Mouse (Mus musculus) forebrain, embryonic 15.5 days (tissue): Measurements from ENCODE around the gene Slx4ip. TPM values are rescaled to one million over a fixed set of nuclear protein-coding genes. Genes with fewer than 3 reads are reported as not detected.
"Not testable (repeated sequence)": the region's sequence is repeated elsewhere in the genome, so short reads cannot be mapped to it uniquely, and the experiment has no call there.

Source experiments
- ATAC-seq: fragments of 200-750 bp; cut with Nextera tagmentation; replicated peaks from 2 replicates; pipeline ENCODE4 v1.8.0; 2017; ENCODE audit warnings: mild to moderate bottlenecking, moderate TSS enrichment, moderate library complexity
- H3K27ac ChIP-seq: fragments of 300-500 bp; sonication (generic); replicated peaks from 2 replicates; pipeline ENCODE4 v1.5.1; 2015; ENCODE audit warnings: mild to moderate bottlenecking, inconsistent platforms
- H3K27me3 ChIP-seq: fragments of 300-500 bp; sonication (generic); 2 replicates; pipeline ENCODE4 v1.6.1; 2015; ENCODE audit warnings: inconsistent platforms
- H3K36me3 ChIP-seq: fragments of 300-500 bp; sonication (generic); 2 replicates; pipeline ENCODE4 v1.6.1; 2015; ENCODE audit warnings: mild to moderate bottlenecking, inconsistent platforms
- H3K4me1 ChIP-seq: fragments of 300-500 bp; sonication (generic); 2 replicates; pipeline ENCODE4 v1.6.1; 2015; ENCODE audit warnings: inconsistent platforms
- H3K4me2 ChIP-seq: fragments of 300-500 bp; sonication (generic); replicated peaks from 2 replicates; pipeline ENCODE4 v1.6.1; 2015; ENCODE audit warnings: mild to moderate bottlenecking, inconsistent platforms
- H3K4me3 ChIP-seq: fragments of 300-500 bp; sonication (generic); 2 replicates; pipeline ENCODE4 v1.5.1; 2015; ENCODE audit warnings: mild to moderate bottlenecking, inconsistent platforms
- H3K9ac ChIP-seq: fragments of 300-500 bp; sonication (generic); replicated peaks from 2 replicates; pipeline ENCODE4 v1.6.1; 2015; ENCODE audit warnings: mild to moderate bottlenecking, inconsistent platforms
- H3K9me3 ChIP-seq: fragments of 300-500 bp; sonication (generic); 2 replicates; pipeline ENCODE4 v1.6.1; 2016; ENCODE audit warnings: inconsistent platforms
- WGBS: fragments of 180-500 bp; shearing (Covaris S2); methylation state at CpG from one replicate; pipeline ENCODE4 v1.1.7; 2015; ENCODE audit warnings: mixed read lengths; 5-methylcytosine and 5-hydroxymethylcytosine counted together
- polyA plus RNA-seq: library from polyadenylated mRNA; unstranded; fragments of >200 nt; fragmentation: Nextera tagmentation; extraction: Ambion mirVana; gene quantifications from 2 replicates; pipeline ENCODE4 v1.2.1, GENCODE M21; 2015

Gene Slx4ip
- polyA plus RNA-seq = 12.9 and 13.6 TPM in 2 replicates

DNA sequence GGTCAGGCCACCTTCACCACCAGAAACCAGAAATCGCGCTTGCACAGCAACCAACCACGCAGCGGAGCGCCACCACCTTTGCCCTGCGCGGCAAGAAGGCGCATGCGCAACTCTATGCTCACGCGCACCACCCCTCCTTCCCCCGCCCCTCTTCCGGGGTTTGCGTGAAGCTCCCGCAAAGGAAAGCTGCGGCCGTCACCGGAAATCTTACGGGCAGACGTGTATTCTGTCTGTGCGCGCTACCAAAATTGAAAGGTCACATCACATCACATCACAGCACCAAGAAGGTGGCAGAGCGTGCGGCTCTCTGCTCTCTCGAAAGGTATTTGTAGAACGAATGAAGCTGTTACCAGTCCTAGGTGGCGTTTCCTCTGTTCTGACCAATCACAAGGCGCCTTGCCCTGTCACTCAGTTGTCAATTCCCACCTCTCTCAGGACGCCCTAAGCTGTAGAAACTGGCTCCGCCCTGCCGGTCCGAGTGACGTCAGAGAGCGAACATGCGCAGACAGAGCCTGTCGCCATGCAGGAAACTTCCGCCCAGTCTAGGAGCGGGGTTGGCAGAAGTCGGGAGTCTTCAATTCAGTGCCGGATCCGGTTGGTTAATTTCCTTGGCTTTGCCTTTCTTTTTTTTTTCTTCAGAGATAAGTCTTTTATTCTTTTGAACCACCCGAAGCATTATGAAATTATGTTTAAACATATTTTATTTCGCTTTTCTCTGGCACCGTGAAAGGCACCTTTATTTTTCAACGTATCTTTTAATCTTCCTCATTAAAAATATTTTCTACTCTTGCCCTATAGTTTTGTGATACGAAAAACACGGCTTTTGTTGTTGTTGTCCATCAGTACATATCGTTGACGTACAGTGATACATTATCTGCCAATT is at the start of gene Slx4ip, which contains the start of the genes AL731706.1 and Mkks:
Slx4ip (plus strand) TSS at position 151 of the 883 bp plus-strand sequence.
AL731706.1 (minus strand) TSS at position 322 of the 883 bp plus-strand sequence.
Mkks (minus strand) TSS at position 322 of the 883 bp plus-strand sequence.
- ATAC-seq = peak; percentile 98
- H3K36me3 ChIP-seq = no peaks in the 10 kb centered on the region
- under 1% methylated on average over 49 of the region's 49 CpGs for WGBS

GRCm38 (mm10) chr2:136850366-136850765 is 40.7 kb upstream of the Slx4ip start:
- Histone ChIP-seq H3K9me3 (no peaks in the 10 kb centered on the region), H3K27me3 (no peaks in the 10 kb centered on the region), H3K4me2 (no peak overlapping the region), H3K4me1 (peaks cover 13% of the 10 kb centered on the region), H3K9ac (no peak overlapping the region), H3K27ac (no peak overlapping the region), H3K4me3 (no peak overlapping the region), H3K36me3 (no peaks in the 10 kb centered on the region)
- 75% methylated on average over 3 of the region's 3 CpGs for WGBS
- no peak for ATAC-seq

More for the DNA sequence above, at the start of gene Slx4ip, which contains the start of the genes AL731706.1 and Mkks:
- H3K4me2 ChIP-seq = peak within 1 kb of the TSS; percentile 51
- peak within 1 kb of the TSS; percentile 88 for H3K4me3 ChIP-seq
- no peaks in the 10 kb centered on the region for H3K27me3 ChIP-seq
- H3K27ac ChIP-seq = peak within 1 kb of the TSS; percentile 98
- peak within 1 kb of the TSS; percentile 84 for H3K9ac ChIP-seq
- no peaks in the 10 kb centered on the region for H3K9me3 ChIP-seq
- H3K4me1 ChIP-seq = peaks cover 19% of the 10 kb centered on the region

DNA sequence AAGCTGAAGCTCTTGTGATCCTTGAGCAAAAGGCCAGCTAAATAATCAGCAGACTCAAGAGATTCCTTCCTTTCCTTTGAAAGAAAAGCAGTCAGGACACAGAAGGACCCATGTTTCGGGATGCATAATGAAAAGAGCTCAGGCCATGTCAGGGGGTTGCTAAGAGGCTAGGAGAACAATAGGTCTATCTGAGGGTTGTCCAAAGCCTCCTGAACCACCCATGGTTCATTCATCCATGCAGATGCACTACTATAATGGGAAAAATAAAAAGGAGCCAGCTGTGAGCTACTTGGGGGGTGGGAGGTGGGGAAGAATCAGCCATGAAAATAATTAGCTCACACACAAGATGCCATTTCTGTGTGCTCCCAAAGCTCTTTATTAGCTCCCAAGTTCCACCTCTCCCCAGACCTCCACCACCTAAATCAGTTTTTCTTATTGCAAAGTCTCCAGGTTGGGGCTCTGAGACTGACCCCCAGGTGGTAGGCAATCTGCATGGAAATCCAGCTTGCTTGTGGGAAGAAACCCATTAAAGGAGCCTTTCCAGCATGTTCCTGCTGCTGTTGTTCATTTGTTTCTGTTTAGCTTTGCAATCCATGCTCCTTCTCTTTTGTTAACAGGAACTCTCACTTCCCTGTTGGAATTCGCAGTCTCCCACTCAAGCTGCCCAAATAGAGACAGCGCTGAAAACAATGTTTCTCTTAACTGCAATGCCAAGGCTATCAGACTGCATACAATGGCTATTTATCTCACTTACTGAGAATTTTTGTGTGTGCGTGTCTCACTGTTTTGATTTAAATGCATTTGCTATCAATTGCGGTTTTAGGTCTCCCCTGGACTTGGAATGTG is 36.3 kb upstream of the Slx4ip start:
- Histone ChIP-seq H3K4me3 (no peak overlapping the region), H3K27me3 (no peaks in the 10 kb centered on the region), H3K9ac (no peak overlapping the region), H3K9me3 (no peaks in the 10 kb centered on the region), H3K36me3 (no peaks in the 10 kb centered on the region), H3K4me2 (no peak overlapping the region), H3K4me1 (peaks cover 13% of the 10 kb centered on the region), H3K27ac (no peak overlapping the region; the same call in 1 of the 2 replicates)
- WGBS = 9% methylated on average over 5 of the region's 5 CpGs
- no peak; the same call in 1 of the 2 replicates for ATAC-seq

GRCm38 (mm10) chr2:136885579-136885978 is 5.4 kb upstream of the Slx4ip start, which contains the start of gene AL731706.2:
TSS of gene AL731706.2 (minus strand) at chr2:136885679.
- WGBS = 95% methylated on average over 2 of the region's 2 CpGs
- Histone ChIP-seq H3K27me3 (no peaks in the 10 kb centered on the region), H3K4me2 (no peak within 1 kb of the TSS), H3K4me1 (peaks cover 10% of the 10 kb centered on the region; the same call in 1 of the 2 replicates), H3K9ac (no peak within 1 kb of the TSS), H3K27ac (no peak within 1 kb of the TSS), H3K4me3 (no peak within 1 kb of the TSS), H3K9me3 (no peaks in the 10 kb centered on the region), H3K36me3 (peaks cover 31% of the 10 kb centered on the region)
- ATAC-seq = no peak

GRCm38 (mm10) chr2:136886846-136887245 is 4.2 kb upstream of the Slx4ip start:
- no peak overlapping the region for H3K4me3 ChIP-seq
- WGBS = 55% methylated on average over 4 of the region's 4 CpGs
- peaks cover 20% of the 10 kb centered on the region for H3K36me3 ChIP-seq
- no peak overlapping the region for H3K27ac ChIP-seq
- H3K4me1 ChIP-seq = peaks cover 10% of the 10 kb centered on the region; the same call in 1 of the 2 replicates
- H3K9me3 ChIP-seq = no peaks in the 10 kb centered on the region
- no peak for ATAC-seq
- H3K9ac ChIP-seq = no peak overlapping the region
- H3K27me3 ChIP-seq = no peaks in the 10 kb centered on the region
- no peak overlapping the region for H3K4me2 ChIP-seq

- H3K9ac ChIP-seq = peak overlapping the region; percentile 84
- H3K27me3 ChIP-seq, H3K36me3 ChIP-seq, H3K9me3 ChIP-seq, ATAC-seq: not testable (repeated sequence)
- 6% methylated on average over 15 of the region's 15 CpGs for WGBS
- peak overlapping the region; percentile 98 for H3K27ac ChIP-seq
- peaks cover 19% of the 10 kb centered on the region for H3K4me1 ChIP-seq
- H3K4me2 ChIP-seq = peak overlapping the region; percentile 48
- H3K4me3 ChIP-seq = peak overlapping the region; percentile 88
These were observed 326 bp upstream of the Slx4ip start for GRCm38 (mm10) chr2:136890716-136891067.

DNA sequence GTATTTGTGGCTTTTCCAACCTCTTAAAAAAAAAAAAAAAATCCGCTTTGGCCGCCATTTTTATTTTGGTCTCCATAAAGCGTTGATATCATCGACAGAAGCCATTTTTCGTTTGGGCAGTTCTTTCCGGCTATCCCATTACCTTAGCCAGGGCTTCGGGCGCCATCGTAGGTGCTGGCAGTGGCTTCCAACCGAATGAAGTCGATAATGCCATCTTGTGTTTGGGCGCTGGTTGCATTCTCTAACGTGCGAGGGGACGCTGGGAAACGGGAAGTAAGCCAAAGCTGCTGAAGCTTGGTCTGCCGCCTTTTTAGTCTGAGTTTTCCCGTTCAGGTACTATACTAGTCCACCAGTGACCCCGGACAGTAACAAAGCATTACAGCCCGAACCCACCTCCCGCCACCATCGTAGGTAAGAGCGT is 943 bp downstream of the Slx4ip start:
- no peaks in the 10 kb centered on the region for H3K36me3 ChIP-seq
- peak; percentile 85 for ATAC-seq
- H3K4me2 ChIP-seq = peak overlapping the region; percentile 51
- WGBS = under 1% methylated on average over 23 of the region's 23 CpGs
- peaks cover 19% of the 10 kb centered on the region for H3K4me1 ChIP-seq
- peak overlapping the region; percentile 88 for H3K4me3 ChIP-seq
- H3K27ac ChIP-seq = peak overlapping the region; percentile 98
- H3K9me3 ChIP-seq = no peaks in the 10 kb centered on the region
- H3K9ac ChIP-seq = peak overlapping the region; percentile 84
- H3K27me3 ChIP-seq = no peaks in the 10 kb centered on the region

- Histone ChIP-seq H3K4me3 (no peak overlapping the region), H3K4me1 (peaks cover 15% of the 10 kb centered on the region), H3K27me3 (no peaks in the 10 kb centered on the region), H3K27ac (no peak overlapping the region), H3K9ac (no peak overlapping the region), H3K36me3 (no peaks in the 10 kb centered on the region), H3K4me2 (no peak overlapping the region), H3K9me3 (no peaks in the 10 kb centered on the region)
- no peak for ATAC-seq
- WGBS = 20% methylated on average over 2 of the region's 2 CpGs
These were observed 3.5 kb downstream of the Slx4ip start for GRCm38 (mm10) chr2:136894494-136894893.

DNA sequence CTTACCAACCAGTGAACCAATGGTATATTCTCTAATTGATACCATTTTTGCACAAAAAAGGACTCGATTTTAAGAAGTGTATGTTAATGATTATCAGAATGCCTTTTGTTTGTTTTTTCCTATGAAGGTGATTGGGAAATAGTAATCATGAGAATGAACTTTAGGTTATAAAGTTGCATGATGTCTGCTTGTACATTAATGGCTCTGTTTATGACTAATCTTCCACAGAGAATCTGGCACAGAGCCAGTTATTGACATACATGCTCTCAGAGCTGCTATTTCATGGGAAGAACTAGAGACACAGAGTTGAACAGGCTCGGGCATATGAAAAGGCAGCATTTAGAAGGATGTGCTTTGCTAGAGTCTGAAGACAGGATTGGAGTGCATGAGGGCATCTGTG is 5.1 kb downstream of the Slx4ip start:
- no peak for ATAC-seq
- peaks cover 9% of the 10 kb centered on the region for H3K4me1 ChIP-seq
- no peak overlapping the region for H3K4me3 ChIP-seq
- H3K9ac ChIP-seq = no peak overlapping the region
- no peak overlapping the region for H3K4me2 ChIP-seq
- H3K27ac ChIP-seq = no peak overlapping the region
- no peaks in the 10 kb centered on the region for H3K36me3 ChIP-seq
- no peaks in the 10 kb centered on the region for H3K27me3 ChIP-seq
- no peaks in the 10 kb centered on the region for H3K9me3 ChIP-seq
- WGBS = 65% methylated on average over 2 of the region's 2 CpGs

GRCm38 (mm10) chr2:136908596-136908995 is 17.6 kb downstream of the Slx4ip start:
- Histone ChIP-seq H3K9ac (no peak overlapping the region), H3K27me3 (no peaks in the 10 kb centered on the region), H3K4me3 (no peak overlapping the region), H3K4me2 (no peak overlapping the region), H3K36me3 (peaks cover 9% of the 10 kb centered on the region), H3K27ac (no peak overlapping the region), H3K4me1 (peaks cover 20% of the 10 kb centered on the region), H3K9me3 (no peaks in the 10 kb centered on the region)
- no peak for ATAC-seq
- WGBS = 62% methylated on average over 3 of the region's 3 CpGs

- WGBS = 73% methylated on average over 2 of the region's 2 CpGs
- ATAC-seq = no peak
- no peak overlapping the region for H3K27ac ChIP-seq
These were observed 18.3 kb downstream of the Slx4ip start for GRCm38 (mm10) chr2:136909298-136909697.

More at GRCm38 (mm10) chr2:136909298-136909697, 18.3 kb downstream of the Slx4ip start:
- peaks cover 20% of the 10 kb centered on the region for H3K4me1 ChIP-seq
- H3K27me3 ChIP-seq = no peaks in the 10 kb centered on the region
- peaks cover 9% of the 10 kb centered on the region for H3K36me3 ChIP-seq
- H3K9me3 ChIP-seq = no peaks in the 10 kb centered on the region
- no peak overlapping the region for H3K4me2 ChIP-seq
- H3K9ac ChIP-seq = no peak overlapping the region
- H3K4me3 ChIP-seq = no peak overlapping the region
